Comparison of ENCODE assay signal across 9 mouse cellular contexts in genomic region chr6:89042478-89043239, GRCm38 (mm10).
DNase-seq lines count a peak whose midpoint lies in the region; ATAC-seq lines count a peak whose summit lies in the region.
"Had no signal": no experiment of that assay in that cellular context is flagged by ENCODE, and none has a peak within 500 bp of the region (broad histone marks: within the 10 kb centered on the region; RNA-seq: fewer than 3 reads in every experiment).

No protein-coding gene starts in this region.

- ATAC-seq in forebrain, embryonic 16.5 days, result no peak
- ATAC-seq in heart, embryonic 12.5 days (ENCODE audit: insufficient number of reproducible peaks, low FRiP score), result no peak

- peaks cover 13% of the 10 kb centered on the region for H3K4me1 ChIP-seq in forebrain, embryonic 10.5 days
- no peaks in the 10 kb centered on the region for H3K4me1 ChIP-seq in forebrain, embryonic 16.5 days (replicated peaks; ENCODE audit: control insufficient read depth, insufficient read depth, low read length)
- H3K4me1 ChIP-seq in embryonic facial prominence, embryonic 10.5 days, result peaks cover 18% of the 10 kb centered on the region
- 0 out of 2 replicates have a peak, but pooled peaks cover 3% of the 10 kb centered on the region for H3K4me1 ChIP-seq in heart, embryonic 12.5 days (replicated peaks)

- H3K27me3 ChIP-seq in forebrain, embryonic 10.5 days (ENCODE audit: poor library complexity, severe bottlenecking), result peaks cover 21% of the 10 kb centered on the region; the same call in 1 of the 2 replicates
- no peaks in the 10 kb centered on the region; the same call in 1 of the 2 replicates for H3K27me3 ChIP-seq in forebrain, embryonic 16.5 days (replicated peaks; ENCODE audit: control insufficient read depth, insufficient read depth, low read length)
- H3K27me3 ChIP-seq in embryonic facial prominence, embryonic 10.5 days (replicated peaks; ENCODE audit: low read depth, poor library complexity, severe bottlenecking), result no peaks in the 10 kb centered on the region; the same call in 1 of the 2 replicates
- H3K27me3 ChIP-seq in heart, embryonic 12.5 days (replicated peaks), result peaks cover 18% of the 10 kb centered on the region; the same call in 1 of the 2 replicates

- WGBS in forebrain, embryonic 10.5 days, result 66% methylated on average over 24 of the region's 24 CpGs
- 63% methylated on average over 24 of the region's 24 CpGs for WGBS in forebrain, embryonic 16.5 days
- WGBS in embryonic facial prominence, embryonic 10.5 days, result 51% methylated on average over 24 of the region's 24 CpGs
- 26% methylated on average over 24 of the region's 24 CpGs for WGBS in heart, embryonic 12.5 days

- no peak for DNase-seq in forebrain, embryonic 10.5 days (ENCODE audit: extremely low spot score, low spot score)
- DNase-seq in 416B (ENCODE audit: low read depth), result peak; percentile 16
- DNase-seq in embryonic facial prominence, embryonic 10.5 days (ENCODE audit: low spot score), result peak; percentile 39
- peak; percentile 56 to 68 for DNase-seq in natural killer cell, adult 2 months (ENCODE audit: low spot score in 2 of 2)
- no peak for DNase-seq in gastrocnemius, adult 18-20 months (ENCODE audit: low spot score)
- DNase-seq in gastrocnemius, postnatal 10 days, result no peak

- no peak overlapping the region for H3K9ac ChIP-seq in forebrain, embryonic 16.5 days (replicated peaks; ENCODE audit: low read depth, low read length)
- H3K9ac ChIP-seq in heart, embryonic 12.5 days, result no peak overlapping the region
- H3K9ac ChIP-seq: liver, embryonic 14.5 days had no signal

- H3K9me3 ChIP-seq in forebrain, embryonic 10.5 days, result no peaks in the 10 kb centered on the region; the same call in 1 of the 2 replicates
- H3K9me3 ChIP-seq in forebrain, embryonic 16.5 days (ENCODE audit: control insufficient read depth, low read length), result no peaks in the 10 kb centered on the region
- no peaks in the 10 kb centered on the region for H3K9me3 ChIP-seq in embryonic facial prominence, embryonic 10.5 days
- 0 out of 2 replicates have a peak, but pooled peaks cover 2% of the 10 kb centered on the region for H3K9me3 ChIP-seq in heart, embryonic 12.5 days (replicated peaks)

- no peak overlapping the region for H3K4me3 ChIP-seq in forebrain, embryonic 10.5 days
- no peak overlapping the region for H3K4me3 ChIP-seq in forebrain, embryonic 16.5 days (replicated peaks; ENCODE audit: low read length)
- H3K4me3 ChIP-seq in embryonic facial prominence, embryonic 10.5 days, result no peak overlapping the region
- H3K4me3 ChIP-seq in heart, embryonic 12.5 days, result no peak overlapping the region

- peak overlapping the region; percentile 2; the same call in 1 of the 2 replicates for H3K27ac ChIP-seq in forebrain, embryonic 10.5 days
- no peak overlapping the region for H3K27ac ChIP-seq in forebrain, embryonic 16.5 days (ENCODE audit: low read length)
- H3K27ac ChIP-seq in embryonic facial prominence, embryonic 10.5 days (replicated peaks), result 0 out of 2 replicates have a peak overlapping the region, but pooled peaks have one; percentile 5
- H3K27ac ChIP-seq in heart, embryonic 12.5 days (ENCODE audit: poor library complexity, severe bottlenecking), result no peak overlapping the region
- H3K27ac ChIP-seq: liver, embryonic 14.5 days had no signal

- no peak overlapping the region for H3K4me2 ChIP-seq in forebrain, embryonic 16.5 days (ENCODE audit: low read length)
- no peak overlapping the region for H3K4me2 ChIP-seq in heart, embryonic 12.5 days

- H3K36me3 ChIP-seq in forebrain, embryonic 10.5 days (replicated peaks), result no peaks in the 10 kb centered on the region
- H3K36me3 ChIP-seq in forebrain, embryonic 16.5 days (ENCODE audit: control insufficient read depth, insufficient read depth), result no peaks in the 10 kb centered on the region
- H3K36me3 ChIP-seq in embryonic facial prominence, embryonic 10.5 days (replicated peaks), result no peaks in the 10 kb centered on the region
- no peaks in the 10 kb centered on the region for H3K36me3 ChIP-seq in heart, embryonic 12.5 days

Comparison
In these comparisons a context has a peak if more than half of its experiments do, and no peak if none do; other contexts are left out.
1. H3K27ac ChIP-seq: peak in forebrain, embryonic 10.5 days (single experiment) and embryonic facial prominence, embryonic 10.5 days (single experiment); none in forebrain, embryonic 16.5 days (single experiment) and heart, embryonic 12.5 days (single experiment).
2. DNase-seq: peak in 416B (single experiment), embryonic facial prominence, embryonic 10.5 days (single experiment) and natural killer cell, adult 2 months (2 of 2); none in forebrain, embryonic 10.5 days (single experiment), gastrocnemius, adult 18-20 months (single experiment) and gastrocnemius, postnatal 10 days (single experiment).